Mouse (Mus musculus) ovary, adult 18-20 months (tissue): ENCODE measurements at regions not wholly inside any gene's neighbourhood (a gene's known extent, or its start where the extent isn't known, plus 50 kb on each side); places are given as distances from the start of the nearest gene placed in this dataset.
A peak's percentile ranks its signal among the peaks of the same experiment; 100 is the strongest.
"Not testable (repeated sequence)": the region's sequence is repeated elsewhere in the genome, so short reads cannot be mapped to it uniquely, and the experiment has no call there.

Experiments
- DNase-seq: peaks from one replicate; pipeline ENCODE4 v3.0.0; 2022; ENCODE audit warnings: low spot score, mixed read lengths

DNA sequence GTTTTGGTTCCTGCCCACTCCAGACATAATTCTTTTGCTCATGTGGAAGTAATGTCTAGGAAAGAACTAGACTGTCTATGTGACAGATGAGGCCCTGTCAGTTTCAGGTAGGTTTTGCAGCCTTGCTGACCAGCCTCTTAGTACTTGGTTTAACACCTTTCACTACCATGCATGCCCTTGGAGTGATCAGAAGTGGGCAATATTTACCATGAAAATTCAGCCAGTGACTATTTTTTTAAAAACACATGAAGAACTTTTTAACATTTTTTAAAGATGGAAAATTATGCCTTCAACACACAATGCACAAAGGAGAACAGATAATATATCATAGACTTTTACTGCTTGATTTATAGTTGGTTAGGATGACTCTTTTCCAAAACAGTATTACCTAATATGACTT, 58.1 kb downstream of the Cox7c start:
- no peak for DNase-seq

- DNase-seq: no peak
These were observed 64.6 kb downstream of the Cox7c start for GRCm38 (mm10) chr13:85982089-85982488.

- DNase-seq: not testable (repeated sequence)
These were observed 82.7 kb downstream of the Cox7c start for GRCm38 (mm10) chr13:85964005-85964404.

GRCm38 (mm10) chr13:85955284-85955683, 91.4 kb downstream of the Cox7c start:
- no peak for DNase-seq

- DNase-seq: no peak
These were observed 93.8 kb downstream of the Cox7c start for GRCm38 (mm10) chr13:85952896-85953295.

DNA sequence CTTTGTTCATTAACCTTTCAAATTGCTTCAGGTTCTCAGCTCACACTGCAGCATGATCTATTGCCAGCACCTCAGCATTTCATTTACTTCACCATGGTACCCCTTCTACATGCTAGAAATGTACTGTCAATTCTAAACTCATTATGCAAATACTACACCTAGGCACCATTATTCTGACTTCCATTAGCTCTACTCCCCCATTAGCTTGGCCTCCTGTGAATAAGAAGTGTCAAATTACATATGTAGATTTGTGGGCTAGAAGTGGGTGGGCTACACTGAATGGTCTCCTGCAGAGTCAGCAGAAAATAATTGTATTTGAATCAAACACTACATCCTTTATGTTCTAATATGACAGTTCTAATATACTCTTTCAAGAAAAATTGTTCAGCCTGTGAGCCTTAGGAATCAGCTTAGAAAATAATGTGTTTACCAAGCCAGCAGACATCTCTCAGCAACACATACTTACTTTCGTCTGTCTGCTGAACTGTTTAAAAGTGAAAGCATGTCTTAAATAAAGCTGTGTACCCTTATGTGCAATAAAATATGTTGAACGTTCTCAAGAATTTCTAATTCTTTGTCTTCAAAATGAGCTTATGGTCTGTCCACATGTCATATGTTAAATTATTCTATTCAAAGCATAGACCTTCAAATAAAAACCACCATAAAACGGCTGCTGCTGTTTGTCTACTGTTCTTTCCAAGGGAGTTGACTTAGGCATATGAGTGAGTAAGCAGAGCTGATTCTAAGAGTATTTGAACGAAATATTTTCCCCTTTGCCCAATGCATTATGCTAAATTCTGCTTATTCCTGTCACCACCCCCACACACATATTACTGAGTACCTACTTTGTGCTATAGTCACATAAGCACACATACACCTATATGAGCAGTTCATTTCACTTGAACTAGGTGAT, 119.6 kb downstream of the Cox7c start:
- no peak for DNase-seq

DNA sequence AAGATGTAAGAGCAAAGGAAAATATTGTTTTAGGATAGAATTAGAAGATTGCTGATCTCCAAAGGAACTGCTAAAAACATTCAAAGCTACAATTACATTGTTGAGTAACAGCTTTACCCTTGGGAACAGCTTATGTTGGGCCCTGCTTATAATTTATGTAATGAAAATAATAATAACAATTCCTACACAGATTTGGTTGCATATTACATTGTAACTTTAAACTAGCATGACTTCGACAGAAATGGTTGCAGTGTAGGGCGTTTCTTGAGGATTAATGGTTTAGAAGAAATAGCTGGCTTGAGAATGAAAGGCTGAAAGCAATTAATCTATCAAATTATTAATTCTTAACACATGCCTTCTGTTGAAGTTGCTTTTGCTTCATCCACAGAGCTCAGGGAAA, 120.4 kb downstream of the Cox7c start:
- DNase-seq: no peak

GRCm38 (mm10) chr13:85922696-85923095, 124.0 kb downstream of the Cox7c start:
- no peak for DNase-seq

DNA sequence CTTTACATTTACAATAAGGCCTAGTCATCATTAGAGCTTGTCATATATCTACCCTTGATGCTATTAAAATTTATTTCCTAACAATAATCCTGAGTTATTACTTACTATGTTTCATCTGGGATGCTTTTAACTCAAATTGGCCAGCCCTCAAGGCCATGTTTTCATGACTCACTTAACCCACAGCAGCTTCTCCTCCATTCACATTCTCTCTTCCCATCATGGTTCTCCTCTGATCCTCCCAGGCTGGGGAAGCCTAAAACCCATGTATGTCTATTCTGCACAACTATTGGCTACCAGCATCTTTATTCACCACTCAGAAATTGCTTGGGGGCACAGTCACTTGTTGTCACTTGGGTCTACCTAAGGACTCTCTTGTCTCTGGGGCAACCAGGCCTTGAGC, 144.9 kb downstream of the Cox7c start:
- no peak for DNase-seq

- DNase-seq: peak; percentile 12
These were observed 149.0 kb downstream of the Cox7c start for GRCm38 (mm10) chr13:85897656-85898055.

GRCm38 (mm10) chr13:85895141-85895540, 151.6 kb downstream of the Cox7c start:
- no peak for DNase-seq

GRCm38 (mm10) chr13:85889846-85890245, 156.9 kb downstream of the Cox7c start:
- not testable (repeated sequence) for DNase-seq

GRCm38 (mm10) chr13:85882817-85883216, 163.9 kb downstream of the Cox7c start:
- DNase-seq: no peak

DNA sequence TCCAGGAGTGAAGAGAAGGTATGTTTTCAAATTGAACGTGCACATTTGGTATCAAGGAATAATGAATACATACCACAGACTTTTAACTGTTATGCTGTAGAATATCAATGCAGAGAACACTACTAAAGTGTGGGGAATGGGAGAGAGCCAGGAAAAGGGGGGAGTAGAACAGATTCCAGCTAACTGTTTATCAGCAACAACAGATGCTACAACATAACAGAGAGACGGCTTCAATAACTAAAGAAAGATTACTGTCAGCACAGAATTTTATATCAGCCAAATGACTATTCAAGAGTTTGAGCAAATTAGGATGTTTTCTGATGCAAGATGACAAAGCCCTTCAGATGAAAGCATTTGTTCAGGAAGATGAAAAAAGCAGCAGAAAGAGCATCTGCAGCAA, 183.0 kb downstream of the Cox7c start:
- DNase-seq: no peak

- no peak for DNase-seq
These were observed 198.4 kb downstream of the Cox7c start for GRCm38 (mm10) chr13:85848276-85848675.

GRCm38 (mm10) chr13:85829894-85830293, 216.8 kb downstream of the Cox7c start:
- DNase-seq: no peak
